Mouse (Mus musculus): Measurements from ENCODE around the gene Gm9970.

Gm9970 gene

GRCm38 (mm10) chr5:31194486-31195485 is 46.2 kb downstream of the Gm9970 start:
- no peak for DNase-seq

- DNase-seq: no peak
Measured at GRCm38 (mm10) chr5:31193631-31194281, 47.3 kb downstream of the Gm9970 start.

DNA sequence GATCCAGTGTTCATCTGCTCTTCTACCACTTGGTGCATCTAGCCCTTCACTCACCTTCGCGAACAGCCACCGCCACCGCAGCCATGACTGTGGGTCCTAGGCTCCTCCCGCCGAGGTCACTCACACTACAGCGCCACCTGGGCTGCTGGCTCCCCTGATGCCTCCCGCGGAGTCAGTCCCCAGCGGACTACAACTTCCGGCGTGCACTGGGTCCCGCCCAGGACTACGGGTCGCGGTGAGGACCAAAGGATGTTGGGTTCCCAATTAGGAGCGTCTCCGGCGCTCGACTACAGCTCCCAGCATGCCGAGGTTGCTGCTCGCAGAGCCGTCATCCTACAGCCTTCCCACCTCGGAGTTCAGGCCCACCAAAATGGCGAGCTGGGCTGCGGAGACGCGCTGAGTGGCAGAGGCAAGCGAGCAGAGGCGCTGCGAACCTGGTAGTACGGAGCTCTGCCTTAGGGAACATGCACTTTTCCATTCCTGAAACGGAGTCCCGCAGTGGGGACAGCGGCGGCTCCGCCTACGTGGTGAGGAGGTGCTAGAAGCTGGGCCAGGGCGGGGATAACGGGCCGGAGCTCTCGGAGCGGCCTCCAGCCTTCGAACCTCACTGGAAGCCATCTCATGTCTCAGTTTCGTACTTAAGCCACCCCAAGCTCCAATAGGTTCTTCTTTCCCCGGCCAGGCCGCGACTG is 47.9 kb downstream of the Gm9970 start, which contains the start of the genes Snx17 and Eif2b4:
TSS of gene Snx17 (plus strand) at position 289 of the 692 bp plus-strand sequence.
TSS of gene Eif2b4 (minus strand) at position 492 of the 692 bp plus-strand sequence.
- DNase-seq: peak; percentile 100

- no peak for DNase-seq
Measured at GRCm38 (mm10) chr5:31192045-31192938, 48.7 kb downstream of the Gm9970 start.
